Mouse (Mus musculus) C2C12 (cell line): ENCODE measurements around the gene Klf3.

Source experiments
- MAX ChIP-seq: IDR thresholded peaks from one replicate; pipeline ENCODE4 v1.6.1; 2011; ENCODE audit warnings: mild to moderate bottlenecking, control low read depth
- MYOG ChIP-seq: IDR thresholded peaks from one replicate; pipeline ENCODE4 v1.6.1; 2011; ENCODE audit not compliant: control insufficient read depth, insufficient read length; ENCODE audit errors: extremely low read depth
- USF1 ChIP-seq: IDR thresholded peaks from one replicate; pipeline ENCODE4 v1.6.1; 2011; ENCODE audit warnings: low read depth, mild to moderate bottlenecking, control low read depth, moderate library complexity

GRCm38 (mm10) chr5:64802143-64802542, 1.0 kb upstream of the Klf3 start:
- TF ChIP-seq MAX = no peak
- TF ChIP-seq USF1 = no peak
- TF ChIP-seq MYOG = no peak
